ENCODE assay signal across 28 mouse cellular contexts in the genomic region with DNA sequence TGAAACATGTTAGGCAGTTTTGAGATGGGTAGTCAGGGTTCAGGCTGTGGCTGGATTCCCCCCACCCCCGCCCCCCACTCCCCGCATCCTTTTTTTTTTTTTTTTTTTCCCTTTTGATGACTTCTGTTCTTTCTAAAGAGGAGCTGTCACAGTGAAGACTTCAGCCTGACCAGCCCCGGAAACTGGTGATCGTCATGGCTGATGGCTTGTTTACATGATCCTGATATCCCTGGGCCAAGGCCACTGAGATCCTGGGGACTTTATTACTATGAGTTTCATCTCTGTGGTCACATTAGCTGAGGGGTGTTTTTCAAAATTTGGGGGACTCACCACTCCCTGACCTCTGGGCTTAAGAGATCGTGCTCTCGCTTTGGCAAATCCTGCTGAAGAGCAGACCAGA.
DNase-seq lines count a peak whose midpoint lies in the region; ATAC-seq and TF ChIP-seq lines count a peak whose summit lies in the region.
"Had no signal": no experiment of that assay in that cellular context is flagged by ENCODE, and none has a peak within 500 bp of the region (broad histone marks: within the 10 kb centered on the region; RNA-seq: fewer than 3 reads in every experiment).

No protein-coding gene starts in this region.

- no peaks in the 10 kb centered on the region for H3K36me3 ChIP-seq in lung, embryonic 14.5 days (ENCODE audit: insufficient read depth)
- no peaks in the 10 kb centered on the region for H3K36me3 ChIP-seq in kidney, embryonic 16.5 days (ENCODE audit: insufficient read depth, low read length)
- H3K36me3 ChIP-seq: embryonic facial prominence, embryonic 13.5 days; forebrain, embryonic 10.5 days; G1E; intestine, embryonic 15.5 days; limb, embryonic 10.5 days; limb, embryonic 15.5 days; liver, embryonic 15.5 days; midbrain, embryonic 10.5 days; midbrain, embryonic 15.5 days had no signal

- no peak overlapping the region for H3K4me3 ChIP-seq in lung, embryonic 14.5 days (ENCODE audit: low read depth, low read length)
- no peak overlapping the region for H3K4me3 ChIP-seq in lung, adult 2 months (replicated peaks; ENCODE audit: extremely low read depth, low read depth, low read length)
- no peak overlapping the region for H3K4me3 ChIP-seq in kidney, embryonic 16.5 days (ENCODE audit: low read length)
- H3K4me3 ChIP-seq: embryonic facial prominence, embryonic 13.5 days; forebrain, embryonic 10.5 days; intestine, embryonic 15.5 days; limb, embryonic 10.5 days; limb, embryonic 15.5 days; liver, embryonic 15.5 days; midbrain, embryonic 10.5 days; midbrain, embryonic 15.5 days had no signal

- peaks cover 5% of the 10 kb centered on the region; the same call in 1 of the 2 replicates for H3K9me3 ChIP-seq in lung, embryonic 14.5 days (ENCODE audit: low read depth, low read length)
- peaks cover 9% of the 10 kb centered on the region; the same call in 1 of the 2 replicates for H3K9me3 ChIP-seq in kidney, embryonic 16.5 days (ENCODE audit: low read length)
- H3K9me3 ChIP-seq: intestine, embryonic 15.5 days; limb, embryonic 10.5 days; limb, embryonic 15.5 days; liver, embryonic 15.5 days; midbrain, embryonic 15.5 days had no signal

- H3K4me2 ChIP-seq in lung, embryonic 14.5 days, result no peak overlapping the region
- H3K4me2 ChIP-seq in kidney, embryonic 16.5 days (replicated peaks; ENCODE audit: low read depth, low read length), result no peak overlapping the region
- H3K4me2 ChIP-seq: embryonic facial prominence, embryonic 13.5 days; intestine, embryonic 15.5 days; limb, embryonic 15.5 days; liver, embryonic 15.5 days; midbrain, embryonic 15.5 days had no signal

- DNase-seq in heart, adult 11 months, result peak; percentile 86
- no peak for DNase-seq in heart, postnatal 4 days
- peak; percentile 63 for DNase-seq in lung, embryonic 14.5 days
- no peak for DNase-seq in lung, adult 2 months
- no peak for DNase-seq in cerebellum, postnatal 4 days (ENCODE audit: low spot score in 2 of 2)
- DNase-seq in ovary, postnatal 14 days (ENCODE audit: low spot score), result no peak
- DNase-seq: adrenal gland, postnatal 10 days; cerebellum, adult 11 months; cerebellum, adult 9-10 months; cerebellum, postnatal 36 days; embryo, embryonic 11 days; heart, postnatal 14 days; layer of hippocampus, adult 9-11 months; lung, postnatal 14 days; right cerebral cortex, adult 18-20 months; spleen, adult 18-20 months; thymus, postnatal 14 days had no signal

- 0 out of 2 replicates have a peak, but pooled peaks have one; percentile 41 for ATAC-seq in lung, embryonic 14.5 days (ENCODE audit: insufficient read depth)
- ATAC-seq in kidney, embryonic 16.5 days (ENCODE audit: low FRiP score, low TSS enrichment), result no peak
- ATAC-seq: hindbrain, embryonic 16.5 days; intestine, embryonic 15.5 days; midbrain, embryonic 15.5 days had no signal

- TF ChIP-seq CTCF in lung, embryonic 14.5 days (IDR thresholded peaks at IDR 0.05; ENCODE audit: low read depth), result no peak
- no peak for TF ChIP-seq CTCF in lung, adult 2 months (IDR thresholded peaks at IDR 0.05; ENCODE audit: insufficient read depth, low read length)

- peak overlapping the region; percentile 71 for H3K27ac ChIP-seq in lung, embryonic 14.5 days (ENCODE audit: low read depth)
- peak overlapping the region; percentile 25; the same call in 1 of the 2 replicates for H3K27ac ChIP-seq in kidney, embryonic 16.5 days (ENCODE audit: low read length)
- H3K27ac ChIP-seq: embryonic facial prominence, embryonic 13.5 days; forebrain, embryonic 10.5 days; intestine, embryonic 15.5 days; limb, embryonic 15.5 days; liver, embryonic 15.5 days; midbrain, embryonic 10.5 days; midbrain, embryonic 15.5 days had no signal

- WGBS in lung, embryonic 14.5 days, result 30% methylated on average over 6 of the region's 6 CpGs
- WGBS in lung, adult 2 months, result 48% methylated on average over 6 of the region's 6 CpGs
- WGBS in kidney, embryonic 16.5 days, result 35% methylated on average over 6 of the region's 6 CpGs

- no peak for TF ChIP-seq POLR2A in lung, adult 2 months (IDR thresholded peaks at IDR 0.05; ENCODE audit: borderline replicate concordance, extremely low read depth, low read depth, low read length)

- peaks cover 26% of the 10 kb centered on the region; the same call in 1 of the 2 replicates for H3K4me1 ChIP-seq in lung, embryonic 14.5 days (ENCODE audit: insufficient read depth)
- no peaks in the 10 kb centered on the region for H3K4me1 ChIP-seq in lung, adult 2 months (ENCODE audit: control insufficient read depth, insufficient read depth, low read length)
- peaks cover 21% of the 10 kb centered on the region for H3K4me1 ChIP-seq in kidney, embryonic 16.5 days (ENCODE audit: insufficient read depth, low read length)
- H3K4me1 ChIP-seq: liver, embryonic 15.5 days had no signal

- H3K9ac ChIP-seq in lung, embryonic 14.5 days, result no peak overlapping the region
- no peak overlapping the region for H3K9ac ChIP-seq in kidney, embryonic 16.5 days (replicated peaks; ENCODE audit: low read length)
- H3K9ac ChIP-seq: embryonic facial prominence, embryonic 13.5 days; intestine, embryonic 15.5 days; limb, embryonic 15.5 days; liver, embryonic 15.5 days; midbrain, embryonic 15.5 days had no signal

- H3K27me3 ChIP-seq in lung, embryonic 14.5 days (ENCODE audit: insufficient read depth, low read length), result no peaks in the 10 kb centered on the region
- H3K27me3 ChIP-seq in kidney, embryonic 16.5 days (ENCODE audit: insufficient read depth, low read length), result no peaks in the 10 kb centered on the region
- H3K27me3 ChIP-seq: embryonic facial prominence, embryonic 13.5 days; intestine, embryonic 15.5 days; limb, embryonic 15.5 days; liver, embryonic 15.5 days; midbrain, embryonic 15.5 days had no signal

Comparison
In these comparisons a context has a peak if more than half of its experiments do, and no peak if none do; other contexts are left out.
1. DNase-seq: peak in heart, adult 11 months (single experiment) and lung, embryonic 14.5 days (single experiment); none in heart, postnatal 4 days (single experiment), lung, adult 2 months (single experiment), cerebellum, postnatal 4 days (0 of 2) and ovary, postnatal 14 days (single experiment).